Mouse (Mus musculus) splenic B cell, adult 2 months (primary cell): ENCODE results near the gene Trim32.

Experiments
- DNase-seq: peaks from one replicate; pipeline ENCODE4 v3.0.0-alpha.2; 2011; ENCODE audit warnings: low read depth, low spot score
- H3K27me3 ChIP-seq: 2 replicates; pipeline ENCODE4 v1.6.1; 2012; ENCODE audit warnings: mild to moderate bottlenecking, low read length, moderate library complexity, mixed read lengths; ENCODE audit not compliant: control insufficient read depth, poor library complexity, insufficient read depth, severe bottlenecking
- H3K36me3 ChIP-seq: 2 replicates; pipeline ENCODE4 v1.6.1; 2012; ENCODE audit warnings: mild to moderate bottlenecking, low read length, moderate library complexity, mixed read lengths; ENCODE audit not compliant: control insufficient read depth, poor library complexity, insufficient read depth, severe bottlenecking

The Trim32 gene

DNA sequence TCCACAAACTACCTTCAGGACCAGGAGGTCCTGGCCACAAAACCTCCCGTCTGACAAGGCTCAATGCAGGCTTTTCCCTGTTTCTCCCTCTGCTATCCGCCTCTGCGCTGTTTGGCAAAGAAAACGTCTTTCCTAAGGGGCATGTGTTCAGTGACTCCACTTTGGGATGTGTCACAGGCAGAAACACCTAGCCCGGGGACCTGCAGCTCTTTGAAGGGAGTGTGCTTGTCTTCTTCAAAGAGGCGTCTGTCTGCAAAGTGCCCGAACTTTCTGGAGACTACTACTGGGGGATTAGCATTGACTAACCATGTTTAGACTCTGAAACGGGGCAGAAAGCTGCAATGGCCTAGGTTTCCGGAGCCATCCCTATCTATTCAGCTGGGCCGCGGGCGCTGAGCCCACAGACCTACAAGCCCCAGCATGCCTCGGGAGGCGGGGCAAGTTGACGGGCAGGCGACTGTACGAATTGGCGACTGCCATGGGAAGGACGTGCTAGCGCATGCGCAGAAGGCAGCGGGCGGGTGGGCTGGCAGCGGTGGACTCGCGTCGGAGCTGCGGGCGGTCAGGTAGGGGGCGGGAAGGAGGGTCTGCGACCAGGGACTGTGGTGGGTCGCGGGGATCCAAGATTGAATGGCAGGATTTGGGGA is at the start of gene Trim32:
Trim32 (plus strand) TSS at position 483 of the 647 bp plus-strand sequence.
- DNase-seq, result peak; percentile 92
- Histone ChIP-seq H3K27me3 (no peaks in the 10 kb centered on the region), H3K36me3 (no peaks in the 10 kb centered on the region)

- H3K27me3 ChIP-seq, result no peaks in the 10 kb centered on the region
These were observed 39.3 kb upstream of the Trim32 start for GRCm38 (mm10) chr4:65565493-65565892.

GRCm38 (mm10) chr4:65580254-65580653 is 24.5 kb upstream of the Trim32 start:
- Histone ChIP-seq H3K36me3 (no peaks in the 10 kb centered on the region), H3K27me3 (no peaks in the 10 kb centered on the region)
- DNase-seq, result no peak

More at GRCm38 (mm10) chr4:65565493-65565892, 39.3 kb upstream of the Trim32 start:
- no peaks in the 10 kb centered on the region for H3K36me3 ChIP-seq
- DNase-seq, result no peak

DNA sequence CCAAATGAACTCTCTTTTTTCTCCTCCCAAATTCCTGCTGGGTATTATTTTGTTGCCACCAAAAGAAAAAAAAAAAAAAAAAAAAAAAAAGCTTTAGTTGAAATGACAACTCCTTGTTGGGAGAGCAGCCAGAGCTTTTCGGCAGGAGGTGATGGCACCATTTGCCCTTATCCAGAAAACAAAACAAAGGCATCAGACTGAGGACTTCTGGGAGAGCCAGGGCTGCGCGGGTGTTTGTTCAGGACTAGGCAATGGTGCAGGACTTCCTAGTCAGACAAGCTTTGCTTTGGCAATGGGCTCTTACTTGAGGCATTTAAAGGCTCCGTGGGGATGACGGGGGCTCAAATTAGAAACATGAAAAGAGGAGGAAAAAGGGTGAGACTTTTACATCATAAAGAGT is 17.8 kb upstream of the Trim32 start:
- no peak for DNase-seq
- Histone ChIP-seq H3K36me3 (no peaks in the 10 kb centered on the region), H3K27me3 (no peaks in the 10 kb centered on the region)

GRCm38 (mm10) chr4:65589780-65590179 is 15.0 kb upstream of the Trim32 start:
- Histone ChIP-seq H3K27me3 (no peaks in the 10 kb centered on the region), H3K36me3 (no peaks in the 10 kb centered on the region)
- peak; percentile 13 for DNase-seq

DNA sequence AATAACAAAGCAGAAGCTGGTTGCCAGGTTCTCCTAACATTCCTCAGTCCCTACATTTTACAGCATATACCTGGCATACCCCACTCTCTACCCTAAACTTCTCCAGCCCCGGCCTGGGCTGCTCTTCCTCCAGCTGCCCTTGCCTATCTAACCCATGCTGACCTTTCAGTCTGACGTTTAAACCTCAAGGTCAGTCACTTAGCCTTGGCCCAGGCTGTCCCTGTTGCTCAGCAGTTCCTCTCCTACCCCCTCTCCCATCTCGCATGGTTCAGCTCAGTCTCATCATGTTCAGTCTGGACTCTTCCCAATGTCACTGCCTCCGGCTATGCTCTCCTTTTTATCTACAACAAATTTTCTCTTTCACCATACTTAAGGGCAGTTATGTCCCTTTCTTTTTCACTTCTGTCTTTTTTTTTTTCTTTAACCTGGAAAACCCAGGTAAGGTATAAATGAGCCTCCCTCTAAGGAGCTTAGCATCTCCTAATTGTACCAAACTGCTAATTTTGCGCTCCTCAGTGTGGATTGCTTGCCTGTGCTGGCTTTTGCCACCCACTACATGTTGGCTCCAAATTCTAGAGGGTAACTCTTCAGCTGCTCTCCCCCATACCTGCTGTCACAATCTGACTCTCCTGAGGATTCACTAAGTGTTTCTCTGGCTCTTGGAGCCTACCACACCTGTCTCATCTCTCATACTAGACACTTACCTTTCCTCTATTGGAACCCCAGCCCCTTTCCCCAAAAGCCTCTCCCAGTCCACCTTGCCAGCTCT is 10.0 kb upstream of the Trim32 start:
- Histone ChIP-seq H3K36me3 (no peaks in the 10 kb centered on the region), H3K27me3 (no peaks in the 10 kb centered on the region)
- no peak for DNase-seq

DNA sequence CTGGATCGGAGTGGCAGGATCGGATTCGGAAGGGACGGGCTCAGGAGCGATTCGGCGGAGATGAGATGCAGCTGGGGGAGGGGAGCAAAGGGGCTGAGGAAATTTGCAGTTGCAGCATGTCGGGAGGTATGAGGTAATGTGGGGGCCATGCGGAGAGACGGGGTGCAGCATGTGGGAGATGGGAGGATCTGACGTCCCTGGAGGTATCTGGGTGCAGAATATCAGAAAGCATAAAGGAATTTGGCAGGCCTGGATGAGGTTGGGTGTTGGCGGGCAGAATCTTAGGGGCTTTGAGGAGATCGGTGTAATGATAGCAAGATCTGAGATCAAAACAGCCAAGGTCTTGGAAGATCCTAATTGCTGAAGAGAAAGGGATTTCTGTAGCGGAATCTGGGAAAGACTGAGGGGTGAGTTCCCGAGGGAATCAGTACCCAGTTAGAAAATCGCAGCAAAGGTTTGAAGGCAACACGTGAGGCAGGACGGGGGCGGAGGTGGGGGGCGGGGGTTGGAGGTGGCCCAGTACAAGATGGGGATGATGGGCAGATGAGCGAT is 441 bp downstream of the Trim32 start:
- DNase-seq, result peak; percentile 3
- no peaks in the 10 kb centered on the region for H3K36me3 ChIP-seq
- no peaks in the 10 kb centered on the region for H3K27me3 ChIP-seq

DNA sequence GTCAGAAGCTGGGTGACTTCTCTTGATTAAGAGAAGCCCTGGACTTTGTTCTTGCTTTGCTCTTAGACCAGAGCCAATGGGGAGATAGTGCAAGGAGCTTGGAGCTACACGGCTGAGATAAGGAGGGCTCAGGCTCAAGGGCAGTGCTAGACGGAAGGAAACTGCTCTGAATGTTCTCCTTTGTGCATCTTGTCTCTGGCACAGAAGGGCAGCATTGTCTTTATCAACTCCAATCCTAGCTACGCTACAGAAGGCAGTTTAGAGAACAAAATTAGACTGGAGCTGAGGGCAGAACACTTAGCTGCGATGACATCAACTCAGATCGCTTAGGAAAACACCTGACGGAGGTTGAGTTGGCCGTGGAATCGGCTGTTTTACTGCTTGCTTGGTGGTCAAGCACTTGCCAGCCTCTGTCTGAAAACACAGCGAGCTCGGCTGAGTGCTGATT is 2.4 kb downstream of the Trim32 start:
- H3K27me3 ChIP-seq, result no peaks in the 10 kb centered on the region
- no peaks in the 10 kb centered on the region for H3K36me3 ChIP-seq
- DNase-seq, result no peak

GRCm38 (mm10) chr4:65608112-65608511 is 3.3 kb downstream of the Trim32 start:
- H3K36me3 ChIP-seq, result no peaks in the 10 kb centered on the region
- H3K27me3 ChIP-seq, result no peaks in the 10 kb centered on the region
- DNase-seq, result no peak

GRCm38 (mm10) chr4:65610329-65610728 is 5.5 kb downstream of the Trim32 start:
- Histone ChIP-seq H3K27me3 (no peaks in the 10 kb centered on the region), H3K36me3 (no peaks in the 10 kb centered on the region)
- no peak for DNase-seq

GRCm38 (mm10) chr4:65610896-65611295 is 6.1 kb downstream of the Trim32 start:
- DNase-seq, result no peak
- no peaks in the 10 kb centered on the region for H3K36me3 ChIP-seq
- no peaks in the 10 kb centered on the region for H3K27me3 ChIP-seq

DNA sequence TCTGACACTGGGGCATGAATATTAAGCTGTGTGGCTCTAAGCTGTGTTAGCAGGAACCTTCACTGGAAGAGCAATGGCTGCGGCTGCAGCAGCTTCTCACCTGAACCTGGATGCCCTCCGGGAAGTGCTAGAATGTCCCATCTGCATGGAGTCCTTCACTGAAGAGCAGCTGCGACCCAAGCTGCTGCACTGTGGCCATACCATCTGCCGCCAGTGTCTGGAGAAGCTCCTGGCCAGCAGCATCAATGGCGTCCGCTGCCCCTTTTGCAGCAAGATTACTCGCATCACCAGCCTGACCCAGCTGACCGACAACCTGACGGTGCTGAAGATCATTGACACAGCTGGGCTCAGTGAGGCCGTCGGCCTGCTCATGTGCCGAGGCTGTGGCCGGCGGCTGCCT is 8.3 kb downstream of the Trim32 start:
- DNase-seq, result no peak
- Histone ChIP-seq H3K27me3 (no peaks in the 10 kb centered on the region), H3K36me3 (no peaks in the 10 kb centered on the region)

- H3K36me3 ChIP-seq, result no peaks in the 10 kb centered on the region
- no peak for DNase-seq
- H3K27me3 ChIP-seq, result no peaks in the 10 kb centered on the region
These were observed 15.3 kb downstream of the Trim32 start for GRCm38 (mm10) chr4:65620125-65620524.

DNA sequence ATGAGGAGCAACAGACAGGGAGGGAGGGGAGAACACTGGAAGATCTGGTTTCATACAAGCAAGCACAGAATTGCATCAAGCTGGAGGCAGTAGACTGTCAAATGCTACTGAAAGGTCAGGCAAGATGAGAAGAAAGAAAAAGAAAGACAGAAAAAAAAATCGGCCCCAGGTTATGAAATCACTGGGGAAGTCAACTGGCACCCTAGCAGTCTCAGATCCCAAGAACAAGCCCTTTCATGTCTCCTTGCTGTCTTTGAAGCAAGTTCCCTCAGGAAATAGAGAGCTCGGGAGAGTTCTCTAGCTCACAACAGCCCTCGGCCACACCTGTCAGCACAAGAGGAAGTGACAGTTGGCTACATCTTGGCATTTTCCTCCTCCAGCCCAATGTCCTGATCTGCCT is 33.4 kb downstream of the Trim32 start:
- H3K27me3 ChIP-seq, result no peaks in the 10 kb centered on the region; the same call in 1 of the 2 replicates
- H3K36me3 ChIP-seq, result no peaks in the 10 kb centered on the region
- DNase-seq, result no peak

- DNase-seq, result no peak
- no peaks in the 10 kb centered on the region; the same call in 1 of the 2 replicates for H3K27me3 ChIP-seq
- H3K36me3 ChIP-seq, result no peaks in the 10 kb centered on the region
These were observed 37.8 kb downstream of the Trim32 start for GRCm38 (mm10) chr4:65642611-65643010.
